Mouse (Mus musculus): ENCODE measurements at regions not wholly inside any gene's neighbourhood (a gene's known extent, or its start where the extent isn't known, plus 50 kb on each side); places are given as distances from the start of the nearest gene placed in this dataset.

GRCm38 (mm10) chr19:60148313-60148965, 78.1 kb downstream of the Fam204a start:
- Histone ChIP-seq H3K27me3 (ENCODE audit: control insufficient read depth, insufficient read depth, low read length) (peaks cover 15% of the 10 kb centered on the region), H3K4me2 (replicated peaks; ENCODE audit: low read depth, low read length) (no peak overlapping the region), H3K9ac (ENCODE audit: low read depth, low read length) (no peak overlapping the region), H3K9me3 (ENCODE audit: control insufficient read depth, low read length) (no peaks in the 10 kb centered on the region), H3K27ac (ENCODE audit: low read depth, low read length) (no peak overlapping the region), H3K4me1 (replicated peaks; ENCODE audit: control insufficient read depth, insufficient read depth, low read length) (no peaks in the 10 kb centered on the region), H3K36me3 (ENCODE audit: control insufficient read depth, insufficient read depth, low read length) (no peaks in the 10 kb centered on the region), H3K4me3 (ENCODE audit: low read depth, low read length) (no peak overlapping the region)
- 47% methylated on average over 8 of the region's 8 CpGs for WGBS
- DNase-seq (ENCODE audit: low spot score) = no peak
- no peak for ATAC-seq (ENCODE audit: low FRiP score)

DNA sequence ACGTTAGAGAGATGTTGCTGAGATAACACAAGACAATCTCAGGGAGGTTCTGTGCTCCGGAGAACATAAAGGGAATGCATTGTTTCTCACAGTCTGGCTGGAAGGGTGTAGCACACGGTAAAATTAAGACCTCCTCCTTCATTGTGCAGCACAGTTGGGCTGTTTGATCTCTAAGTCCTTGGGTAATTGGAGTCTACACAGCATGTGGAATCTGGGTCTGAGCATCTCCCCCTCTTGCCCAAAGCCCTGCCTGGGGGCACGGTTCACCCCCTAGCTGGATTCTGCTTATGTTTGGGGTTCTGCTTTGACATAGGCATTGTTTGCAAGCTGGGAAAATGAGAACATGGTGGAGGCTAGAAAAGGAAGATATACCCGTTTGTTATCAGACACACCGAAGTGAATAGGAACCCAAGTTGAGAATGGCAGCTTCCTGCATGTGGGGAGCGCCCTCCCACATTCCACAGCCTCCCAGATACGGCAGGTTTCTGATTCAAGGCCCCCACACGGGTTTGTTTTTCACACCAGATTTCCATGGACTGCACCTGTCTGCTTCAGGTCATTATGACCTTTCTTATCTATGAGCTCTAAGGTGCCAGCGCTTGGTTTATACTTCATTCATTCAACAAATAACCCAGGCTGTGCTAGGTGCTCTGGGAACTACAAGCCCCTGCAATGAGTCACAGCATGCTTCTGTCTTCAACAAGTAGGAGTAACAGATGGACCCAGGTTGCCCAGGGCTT, 79.9 kb downstream of the Fam204a start:
- DNase-seq (ENCODE audit: low spot score) (peak; percentile 8), ATAC-seq (ENCODE audit: low FRiP score) (no peak)
- Histone ChIP-seq H3K9ac (ENCODE audit: low read depth, low read length) (no peak overlapping the region), H3K27ac (ENCODE audit: low read depth, low read length) (no peak overlapping the region), H3K27me3 (ENCODE audit: control insufficient read depth, insufficient read depth, low read length) (peaks cover 15% of the 10 kb centered on the region), H3K9me3 (ENCODE audit: control insufficient read depth, low read length) (no peaks in the 10 kb centered on the region), H3K4me1 (replicated peaks; ENCODE audit: control insufficient read depth, insufficient read depth, low read length) (no peaks in the 10 kb centered on the region), H3K4me2 (replicated peaks; ENCODE audit: low read depth, low read length) (no peak overlapping the region), H3K4me3 (ENCODE audit: low read depth, low read length) (no peak overlapping the region), H3K36me3 (ENCODE audit: control insufficient read depth, insufficient read depth, low read length) (no peaks in the 10 kb centered on the region)
- whole genome bisulfite sequencing = 46% methylated on average over 10 of the region's 10 CpGs

DNA sequence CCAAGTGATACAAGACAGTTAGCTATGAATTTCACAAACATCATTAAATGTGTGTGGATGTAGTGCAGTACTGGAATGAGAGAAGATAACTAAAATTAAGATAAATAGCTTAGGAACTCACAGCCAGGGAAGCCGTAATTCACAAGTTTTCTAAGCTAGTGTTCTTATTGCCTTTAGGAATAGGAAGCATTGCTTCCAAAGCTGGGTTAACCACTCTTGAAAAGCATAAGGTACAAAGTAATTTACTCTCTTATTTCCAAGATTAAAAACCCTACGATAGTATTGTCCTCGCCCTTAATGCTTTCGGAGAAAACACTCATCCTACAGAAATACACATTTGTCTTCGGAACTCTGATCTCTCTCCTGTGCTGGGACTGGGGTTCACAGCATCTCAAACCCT, 81.3 kb downstream of the Fam204a start:
- ATAC-seq (ENCODE audit: low FRiP score) = no peak
- Histone ChIP-seq H3K36me3 (ENCODE audit: control insufficient read depth, insufficient read depth, low read length) (no peaks in the 10 kb centered on the region), H3K9me3 (ENCODE audit: control insufficient read depth, low read length) (no peaks in the 10 kb centered on the region), H3K27ac (ENCODE audit: low read depth, low read length) (no peak overlapping the region), H3K4me3 (ENCODE audit: low read depth, low read length) (no peak overlapping the region), H3K4me1 (replicated peaks; ENCODE audit: control insufficient read depth, insufficient read depth, low read length) (no peaks in the 10 kb centered on the region), H3K9ac (ENCODE audit: low read depth, low read length) (no peak overlapping the region), H3K4me2 (replicated peaks; ENCODE audit: low read depth, low read length) (no peak overlapping the region), H3K27me3 (ENCODE audit: control insufficient read depth, insufficient read depth, low read length) (peaks cover 15% of the 10 kb centered on the region)
- 87% methylated on average over 5 of the region's 5 CpGs for WGBS
- no peak for DNase-seq (ENCODE audit: low spot score)

DNA sequence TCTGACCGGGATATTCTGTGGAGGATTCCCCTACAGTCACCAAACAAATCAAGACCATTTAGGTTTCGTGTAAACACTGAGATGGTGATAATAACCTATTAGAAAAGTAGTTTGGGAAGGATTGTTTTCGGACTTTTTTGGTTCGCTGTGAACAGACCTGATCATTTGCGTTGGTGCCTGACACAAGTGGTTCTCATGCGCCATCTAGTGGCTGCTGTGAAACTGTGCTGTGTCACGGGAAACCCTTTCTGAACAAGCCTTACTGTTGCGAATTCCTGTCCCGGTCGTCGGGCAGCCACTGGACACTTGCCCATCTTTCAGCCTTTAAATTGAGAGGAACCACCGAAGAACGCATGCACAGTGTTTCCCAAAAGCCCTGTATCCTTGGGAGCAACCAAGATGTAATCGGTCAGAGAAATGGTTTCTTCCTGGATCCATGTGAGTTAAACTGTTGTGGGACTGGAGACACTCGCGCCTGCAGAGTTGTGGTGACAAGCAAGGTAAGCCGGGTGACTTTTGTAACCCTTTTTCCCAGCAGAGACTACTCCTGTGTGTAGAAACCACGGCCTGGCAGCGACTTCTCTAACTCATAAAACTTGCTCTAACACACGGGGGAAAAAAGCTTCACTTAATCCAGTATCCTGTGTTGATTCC, 82.0 kb downstream of the Fam204a start:
- Histone ChIP-seq H3K9ac (ENCODE audit: low read depth, low read length) (no peak overlapping the region), H3K4me1 (replicated peaks; ENCODE audit: control insufficient read depth, insufficient read depth, low read length) (no peaks in the 10 kb centered on the region), H3K9me3 (ENCODE audit: control insufficient read depth, low read length) (no peaks in the 10 kb centered on the region), H3K36me3 (ENCODE audit: control insufficient read depth, insufficient read depth, low read length) (no peaks in the 10 kb centered on the region), H3K27ac (ENCODE audit: low read depth, low read length) (no peak overlapping the region), H3K4me2 (replicated peaks; ENCODE audit: low read depth, low read length) (peak overlapping the region; percentile 13; the same call in 1 of the 2 replicates), H3K4me3 (ENCODE audit: low read depth, low read length) (no peak overlapping the region), H3K27me3 (ENCODE audit: control insufficient read depth, insufficient read depth, low read length) (peaks cover 15% of the 10 kb centered on the region)
- DNase-seq (ENCODE audit: low spot score) (peak; percentile 93), ATAC-seq (ENCODE audit: low FRiP score) (peak; percentile 68; the same call in 1 of the 2 replicates)
- WGBS = 13% methylated on average over 20 of the region's 20 CpGs

DNA sequence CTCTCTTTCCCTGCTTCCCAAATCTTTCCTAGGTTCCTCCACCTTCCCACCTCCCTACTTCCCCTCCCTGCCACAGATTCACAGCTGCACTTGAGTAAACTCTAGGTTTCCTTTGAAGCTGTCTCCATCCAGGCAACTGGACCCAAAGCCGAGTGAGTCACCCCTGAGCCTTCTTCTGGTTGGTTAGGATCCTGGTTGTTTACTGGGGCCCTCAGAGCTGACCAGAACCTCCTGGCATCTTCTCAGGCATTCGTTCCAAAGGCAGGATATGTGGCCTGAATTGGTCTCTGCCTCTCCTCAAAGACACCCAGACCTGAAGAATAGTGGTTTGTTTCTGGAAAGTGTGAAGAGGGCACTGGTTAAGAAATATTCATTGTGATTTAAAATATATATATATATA, 87.6 kb downstream of the Fam204a start:
- Histone ChIP-seq H3K4me2 (replicated peaks; ENCODE audit: low read depth, low read length) (no peak overlapping the region), H3K27ac (ENCODE audit: low read depth, low read length) (no peak overlapping the region), H3K9me3 (ENCODE audit: control insufficient read depth, low read length) (no peaks in the 10 kb centered on the region), H3K27me3 (ENCODE audit: control insufficient read depth, insufficient read depth, low read length) (no peaks in the 10 kb centered on the region), H3K4me3 (ENCODE audit: low read depth, low read length) (no peak overlapping the region), H3K9ac (ENCODE audit: low read depth, low read length) (no peak overlapping the region), H3K36me3 (ENCODE audit: control insufficient read depth, insufficient read depth, low read length) (no peaks in the 10 kb centered on the region), H3K4me1 (replicated peaks; ENCODE audit: control insufficient read depth, insufficient read depth, low read length) (no peaks in the 10 kb centered on the region)
- no peak for ATAC-seq (ENCODE audit: low FRiP score)
- 72% methylated on average over 2 of the region's 2 CpGs for WGBS
- DNase-seq (ENCODE audit: low spot score) = no peak

- WGBS = 76% methylated on average over 1 of the region's 1 CpGs
- Histone ChIP-seq H3K27ac (ENCODE audit: low read depth, low read length) (no peak overlapping the region), H3K4me3 (ENCODE audit: low read depth, low read length) (no peak overlapping the region), H3K4me1 (replicated peaks; ENCODE audit: control insufficient read depth, insufficient read depth, low read length) (no peaks in the 10 kb centered on the region), H3K27me3 (ENCODE audit: control insufficient read depth, insufficient read depth, low read length) (no peaks in the 10 kb centered on the region), H3K9me3 (ENCODE audit: control insufficient read depth, low read length) (no peaks in the 10 kb centered on the region), H3K36me3 (ENCODE audit: control insufficient read depth, insufficient read depth, low read length) (no peaks in the 10 kb centered on the region), H3K9ac (ENCODE audit: low read depth, low read length) (no peak overlapping the region), H3K4me2 (replicated peaks; ENCODE audit: low read depth, low read length) (no peak overlapping the region)
- ATAC-seq (ENCODE audit: low FRiP score) (no peak), DNase-seq (ENCODE audit: low spot score) (no peak)
Observed at GRCm38 (mm10) chr19:60136491-60136890, 90.0 kb downstream of the Fam204a start.

GRCm38 (mm10) chr19:60134447-60135328, 91.8 kb downstream of the Fam204a start:
- H3K4me1 ChIP-seq (replicated peaks; ENCODE audit: control insufficient read depth, insufficient read depth, low read length) = no peaks in the 10 kb centered on the region
- DNase-seq (ENCODE audit: low spot score) = no peak
- 79% methylated on average over 4 of the region's 4 CpGs for WGBS
- H3K4me2 ChIP-seq (replicated peaks; ENCODE audit: low read depth, low read length) = no peak overlapping the region
- no peak overlapping the region for H3K27ac ChIP-seq (ENCODE audit: low read depth, low read length)
- H3K27me3 ChIP-seq (ENCODE audit: control insufficient read depth, insufficient read depth, low read length) = no peaks in the 10 kb centered on the region
- ATAC-seq (ENCODE audit: low FRiP score) = no peak
- no peak overlapping the region for H3K9ac ChIP-seq (ENCODE audit: low read depth, low read length)
- no peak overlapping the region for H3K4me3 ChIP-seq (ENCODE audit: low read depth, low read length)
- H3K9me3 ChIP-seq (ENCODE audit: control insufficient read depth, low read length) = no peaks in the 10 kb centered on the region
- no peaks in the 10 kb centered on the region for H3K36me3 ChIP-seq (ENCODE audit: control insufficient read depth, insufficient read depth, low read length)

- Histone ChIP-seq H3K9me3 (ENCODE audit: control insufficient read depth, low read length) (no peaks in the 10 kb centered on the region), H3K36me3 (ENCODE audit: control insufficient read depth, insufficient read depth, low read length) (no peaks in the 10 kb centered on the region), H3K4me3 (ENCODE audit: low read depth, low read length) (no peak overlapping the region), H3K27ac (ENCODE audit: low read depth, low read length) (no peak overlapping the region), H3K9ac (ENCODE audit: low read depth, low read length) (no peak overlapping the region), H3K27me3 (ENCODE audit: control insufficient read depth, insufficient read depth, low read length) (no peaks in the 10 kb centered on the region), H3K4me2 (replicated peaks; ENCODE audit: low read depth, low read length) (no peak overlapping the region), H3K4me1 (replicated peaks; ENCODE audit: control insufficient read depth, insufficient read depth, low read length) (no peaks in the 10 kb centered on the region)
- DNase-seq (ENCODE audit: low spot score) (no peak), ATAC-seq (ENCODE audit: low FRiP score) (no peak)
- 95% methylated on average over 2 of the region's 2 CpGs for WGBS
Observed at GRCm38 (mm10) chr19:60129635-60130034, 96.9 kb downstream of the Fam204a start.
